Mouse (Mus musculus) liver, postnatal 0 days (tissue): ENCODE measurements at regions not wholly inside any gene's neighbourhood (a gene's known extent, or its start where the extent isn't known, plus 50 kb on each side); places are given as distances from the start of the nearest gene placed in this dataset.

Source experiments
- CTCF ChIP-seq: sonication (generic); IDR thresholded peaks from 2 replicates; pipeline ENCODE4 v1.5.1; 2016; ENCODE audit warnings: antibody characterized with exemption, low read depth
- EP300 ChIP-seq: IDR thresholded peaks from 2 replicates; pipeline ENCODE4 v1.6.1; 2016; ENCODE audit warnings: antibody characterized with exemption, low read depth, mild to moderate bottlenecking

DNA sequence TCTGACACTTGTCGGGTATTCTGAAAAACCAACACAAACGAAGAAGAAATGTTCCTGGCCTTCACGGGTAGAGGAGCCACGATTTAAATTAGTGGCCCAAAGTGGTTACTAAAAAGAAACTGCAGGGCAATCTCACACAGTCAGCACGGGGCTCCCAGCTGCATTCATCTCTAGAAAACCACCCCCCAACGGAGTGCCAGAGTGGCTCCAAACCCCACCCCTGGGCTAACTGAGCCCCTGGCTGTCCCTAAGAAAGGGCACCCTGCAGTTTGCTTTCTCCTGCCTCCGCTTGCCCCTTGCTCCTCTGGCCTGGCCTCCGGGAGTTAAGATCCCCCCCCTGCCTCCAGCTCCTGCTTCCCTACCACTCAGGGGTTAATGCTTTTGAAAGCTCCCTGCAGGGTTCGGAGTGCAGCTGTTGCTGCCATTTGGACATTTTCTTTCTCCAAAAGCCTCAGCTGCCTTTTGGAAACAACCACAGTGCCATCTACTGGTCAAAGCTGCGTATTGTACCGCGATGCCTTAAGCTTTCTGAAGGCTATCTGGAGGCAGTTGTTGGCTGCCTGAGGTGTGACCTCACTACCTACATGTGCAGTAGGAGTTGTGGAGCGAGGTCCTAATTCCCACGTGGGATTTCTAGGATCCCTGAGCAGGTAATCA, 92.9 kb upstream of the Castor2 start:
- TF ChIP-seq EP300 (no peak), CTCF (peak; percentile 87)
